Mouse (Mus musculus): Measurements from ENCODE around the gene Trarg1.

Gene Trarg1

DNA sequence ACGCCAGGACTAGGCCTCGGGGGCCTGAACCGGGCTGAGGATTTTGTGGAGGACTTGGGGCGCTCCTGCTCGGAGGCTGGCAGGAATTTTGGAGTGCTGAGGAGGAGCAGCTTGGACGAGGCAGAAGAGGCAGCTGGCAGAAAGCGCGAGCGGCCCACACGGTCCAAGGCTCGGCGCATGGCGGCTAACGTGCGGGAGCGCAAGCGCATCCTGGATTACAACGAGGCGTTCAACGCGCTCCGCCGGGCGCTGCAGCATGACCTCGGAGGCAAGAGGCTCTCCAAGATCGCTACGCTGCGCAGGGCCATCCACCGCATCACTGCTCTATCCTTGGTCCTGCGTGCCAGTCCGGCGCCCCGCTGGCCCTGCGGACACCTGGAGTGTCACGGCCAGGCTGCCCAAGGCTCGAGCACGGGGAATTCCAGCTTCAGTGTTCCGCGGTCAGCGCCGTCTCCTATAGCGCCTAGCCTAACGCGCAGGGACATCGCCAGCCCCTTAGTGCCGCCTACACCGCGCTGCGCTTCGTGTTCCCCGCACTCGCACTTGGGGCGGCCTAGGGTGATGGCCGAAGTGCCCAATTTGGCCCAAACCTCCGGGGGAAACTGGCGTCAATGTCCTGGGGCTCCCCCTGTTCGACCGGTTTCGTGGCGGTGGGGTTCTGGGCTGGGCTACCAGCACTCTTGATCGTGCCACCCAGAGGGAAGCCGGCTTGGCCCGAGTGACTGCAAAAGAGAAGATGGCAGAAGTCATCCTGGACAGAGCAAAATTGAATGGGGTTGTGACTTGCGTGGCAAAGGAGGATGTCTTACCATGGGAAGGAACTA, 6.8 kb upstream of the Trarg1 start:
- DNase-seq (ENCODE audit: low read depth in 1 of 2, low spot score in 2 of 2), result no peak

DNA sequence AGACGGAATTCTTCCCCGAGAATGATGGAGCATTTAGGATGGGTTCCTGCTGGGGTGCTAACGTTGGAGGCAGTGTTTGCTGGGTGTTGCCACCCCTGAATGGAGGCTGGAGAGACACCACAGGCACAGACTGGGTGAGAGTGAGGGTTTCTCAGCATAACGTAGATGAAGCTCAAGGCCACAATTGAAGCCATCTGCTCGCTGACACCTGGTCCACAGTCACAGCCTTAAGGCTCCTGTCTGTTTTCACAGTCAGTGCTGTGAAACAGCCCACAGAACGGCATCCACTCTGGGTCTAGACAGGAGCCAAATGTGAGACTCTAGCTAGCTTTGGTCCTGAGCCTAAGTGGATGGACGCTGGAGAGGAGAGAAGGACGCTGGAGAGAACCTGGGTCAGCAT, 5.4 kb upstream of the Trarg1 start:
- DNase-seq (ENCODE audit: low read depth in 1 of 2, low spot score in 2 of 2), result no peak

DNA sequence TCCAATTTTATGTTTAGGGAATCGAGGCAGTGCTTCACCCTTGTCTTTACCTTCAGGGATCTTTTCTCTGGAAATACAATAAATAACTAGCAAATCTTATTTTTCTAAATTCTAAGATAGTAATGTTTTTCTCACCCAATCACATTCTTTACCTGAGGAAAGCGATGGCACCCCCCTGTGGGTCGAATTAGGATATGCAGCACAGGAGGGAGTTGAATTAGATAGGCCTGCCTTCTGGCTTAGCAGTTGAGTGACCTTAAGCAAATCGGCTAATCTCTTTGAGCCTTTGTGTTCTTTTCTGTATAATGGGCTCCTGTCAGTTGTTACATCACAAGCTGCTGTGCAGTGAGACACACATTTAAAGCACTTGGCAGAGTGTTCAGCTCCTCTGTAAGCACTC, 4.9 kb upstream of the Trarg1 start:
- no peak for DNase-seq (ENCODE audit: low read depth in 1 of 2, low spot score in 2 of 2)

DNA sequence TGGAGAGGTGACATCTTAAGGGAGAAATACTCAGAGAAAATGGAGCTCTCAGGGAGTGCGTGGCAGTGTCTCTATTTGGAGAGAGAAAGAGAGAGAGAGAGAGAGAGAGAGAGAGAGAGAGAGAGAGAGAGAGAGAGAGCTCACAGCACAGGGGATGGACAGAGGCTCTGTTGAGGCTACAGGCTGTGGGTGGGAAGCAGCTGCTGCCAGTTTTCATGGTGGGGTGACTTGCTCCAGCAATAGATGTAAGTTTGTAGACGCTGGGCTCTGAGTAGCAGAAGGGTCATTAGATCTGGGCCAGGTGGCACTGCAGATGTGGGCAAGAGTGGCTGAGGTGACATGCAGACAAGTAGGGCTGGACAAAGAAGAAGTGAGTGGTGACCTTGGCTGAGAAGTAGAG, 6.0 kb downstream of the Trarg1 start:
- DNase-seq (ENCODE audit: low read depth in 1 of 2, low spot score in 2 of 2), result no peak

DNA sequence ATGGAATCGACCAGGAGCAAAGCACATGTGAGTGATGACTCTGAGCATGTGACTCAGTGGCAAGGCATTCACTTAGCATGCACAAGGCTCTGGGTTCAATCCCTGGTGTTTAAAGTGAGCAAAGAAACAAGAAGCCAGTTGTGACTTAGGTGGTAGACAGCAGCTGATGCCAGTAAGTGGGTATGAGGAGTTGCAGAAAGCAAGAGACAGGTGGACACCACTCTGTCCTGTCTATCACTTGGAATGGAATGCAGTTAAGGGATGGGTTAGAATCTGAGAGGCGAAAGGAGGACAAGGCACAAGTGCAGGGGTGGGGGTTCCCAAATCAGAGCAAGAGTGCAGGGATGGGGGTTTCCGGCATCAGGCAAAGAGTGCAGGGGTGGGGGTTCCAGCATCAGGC, 12.5 kb downstream of the Trarg1 start:
- DNase-seq (ENCODE audit: low read depth in 1 of 2, low spot score in 2 of 2), result no peak

DNA sequence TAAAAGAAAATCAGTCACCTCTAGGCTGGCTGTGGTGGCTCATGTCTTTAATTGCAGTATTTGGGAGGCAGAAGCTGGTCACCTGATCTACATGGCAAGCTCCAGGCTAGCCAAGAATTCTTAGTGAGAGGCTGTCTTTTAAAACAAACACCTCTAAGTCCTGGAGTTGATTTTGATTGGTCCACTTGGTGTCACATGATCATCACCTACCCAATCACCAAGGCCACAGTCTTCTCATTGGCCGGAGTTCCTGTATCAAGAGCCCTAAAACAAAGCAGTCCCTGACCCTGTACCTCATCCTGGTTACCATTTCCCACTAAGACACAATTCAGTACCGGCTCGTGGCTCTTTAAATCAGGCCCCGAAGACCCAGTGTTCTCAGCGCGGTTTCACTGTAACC, 16.2 kb downstream of the Trarg1 start:
- no peak for DNase-seq (ENCODE audit: low read depth in 1 of 2, low spot score in 2 of 2)

DNA sequence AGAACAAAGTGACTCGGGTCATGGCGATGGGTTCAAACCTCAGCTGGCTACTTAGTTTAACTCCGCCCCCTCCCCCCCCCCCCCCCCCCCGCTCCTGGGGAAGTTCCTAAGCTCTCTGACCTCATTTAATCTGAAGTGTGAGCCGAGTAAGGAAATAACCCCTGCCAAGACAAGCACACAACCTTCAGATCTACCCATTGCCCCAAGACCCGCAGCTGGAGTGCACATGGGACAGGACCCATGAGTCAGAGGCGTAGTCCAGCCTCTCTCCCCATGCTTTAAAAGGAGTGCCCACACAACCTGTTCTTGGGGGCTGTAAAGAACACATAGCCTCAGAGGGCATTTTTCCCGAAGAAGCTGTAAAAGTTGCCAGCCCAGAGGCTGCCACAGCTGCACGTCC, 20.0 kb downstream of the Trarg1 start:
- no peak for DNase-seq (ENCODE audit: low read depth in 1 of 2, low spot score in 2 of 2)

DNA sequence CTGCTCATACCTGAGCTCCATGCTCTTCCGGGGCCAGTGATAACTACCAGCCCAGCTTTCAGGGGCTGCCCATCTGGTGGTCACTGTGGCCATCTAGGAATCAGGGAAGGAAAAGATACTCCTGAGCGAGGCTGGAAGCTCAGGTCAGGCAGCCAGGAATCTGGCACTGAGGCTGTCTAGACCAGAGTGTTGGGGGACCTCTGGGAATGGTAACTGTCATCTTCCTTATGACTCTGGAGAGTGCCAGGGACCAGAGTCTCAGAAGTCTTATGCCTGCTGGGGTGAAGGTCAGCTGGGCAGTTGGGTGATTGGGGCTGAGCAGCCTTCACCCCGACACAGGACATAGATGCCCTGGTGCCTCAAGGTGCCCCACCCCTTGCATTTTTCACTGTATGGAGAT, 28.0 kb downstream of the Trarg1 start:
- DNase-seq (ENCODE audit: low read depth in 1 of 2, low spot score in 2 of 2), result no peak

DNA sequence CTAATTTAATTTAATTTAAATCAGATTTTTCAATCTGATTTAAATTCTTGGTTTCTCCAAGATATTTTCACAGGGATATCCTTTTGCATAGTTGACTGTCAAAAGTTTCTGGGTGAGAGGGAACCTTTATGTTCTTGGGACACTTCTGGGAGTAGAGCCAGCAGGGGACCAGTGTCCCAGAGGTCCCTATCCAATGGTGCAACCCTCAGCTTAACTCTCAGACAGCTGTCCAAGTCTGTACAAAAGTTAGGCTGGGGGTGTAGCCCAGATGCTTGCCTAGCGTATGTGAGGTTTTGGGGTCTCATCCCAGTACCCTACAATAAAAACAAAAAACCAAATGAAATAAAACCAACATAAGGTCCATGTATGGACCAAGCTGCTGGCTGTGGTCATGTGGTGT, 28.5 kb downstream of the Trarg1 start:
- DNase-seq (ENCODE audit: low read depth in 1 of 2, low spot score in 2 of 2), result no peak

DNA sequence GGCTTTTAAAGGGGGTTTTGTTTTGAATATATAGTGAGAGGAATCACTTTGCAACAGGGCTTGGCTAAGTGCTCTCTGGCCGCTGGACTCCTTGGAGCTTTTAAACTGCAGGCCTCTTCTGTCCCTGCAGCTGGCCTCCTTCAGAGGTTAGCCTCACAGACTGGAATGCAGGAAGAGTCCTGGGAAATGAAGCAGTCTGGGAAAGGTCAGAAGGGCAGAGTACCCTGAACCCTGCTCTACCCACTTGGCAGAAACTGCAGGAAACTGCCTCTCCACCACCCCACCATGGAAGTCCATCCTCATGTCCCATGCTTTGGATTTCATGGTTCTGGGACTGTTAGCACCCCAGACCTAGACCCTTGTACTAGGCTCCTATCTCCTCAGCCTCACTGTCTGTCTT, 29.3 kb downstream of the Trarg1 start:
- no peak for DNase-seq (ENCODE audit: low read depth in 1 of 2, low spot score in 2 of 2)

DNA sequence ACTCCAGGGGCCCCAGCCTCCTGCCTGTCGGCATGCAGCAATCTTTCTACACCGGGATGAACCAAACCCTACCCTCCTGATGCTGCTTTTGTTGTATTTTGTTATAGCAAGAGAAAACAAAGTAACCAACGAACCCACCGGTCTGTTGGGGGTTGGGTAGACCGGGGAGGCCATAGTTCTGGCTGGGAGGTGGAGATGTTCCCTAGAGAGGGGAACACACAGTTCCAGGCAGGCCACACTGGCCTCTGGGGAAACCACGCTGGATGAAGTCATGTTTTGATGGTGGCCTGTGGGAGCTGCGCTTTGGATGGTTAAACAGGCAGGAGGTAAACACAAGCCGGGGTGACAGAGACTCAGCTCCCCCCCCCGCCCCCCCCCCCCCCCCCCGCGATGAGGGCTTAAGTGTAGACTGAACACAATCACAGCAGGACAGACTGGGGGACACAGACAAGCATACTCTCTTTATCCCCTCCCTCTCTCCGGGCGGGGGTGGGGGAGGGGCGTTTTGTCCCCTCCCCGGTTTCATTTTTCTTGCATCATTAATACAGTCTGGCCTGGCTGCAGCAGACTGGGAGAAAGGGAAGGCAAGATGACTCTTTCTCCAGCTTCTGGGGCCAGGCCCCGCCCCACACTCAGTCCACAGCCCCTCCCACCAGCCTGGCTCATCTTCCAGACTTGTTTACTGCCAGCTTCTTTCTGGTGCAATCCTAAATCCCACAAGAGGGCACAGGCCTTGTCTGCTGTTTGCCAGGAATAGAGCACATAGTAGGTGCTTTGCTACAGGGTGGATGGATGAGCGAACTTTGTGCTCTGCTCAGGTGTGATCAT, 30.2 kb downstream of the Trarg1 start:
- no peak for DNase-seq (ENCODE audit: low read depth in 1 of 2, low spot score in 2 of 2)

DNA sequence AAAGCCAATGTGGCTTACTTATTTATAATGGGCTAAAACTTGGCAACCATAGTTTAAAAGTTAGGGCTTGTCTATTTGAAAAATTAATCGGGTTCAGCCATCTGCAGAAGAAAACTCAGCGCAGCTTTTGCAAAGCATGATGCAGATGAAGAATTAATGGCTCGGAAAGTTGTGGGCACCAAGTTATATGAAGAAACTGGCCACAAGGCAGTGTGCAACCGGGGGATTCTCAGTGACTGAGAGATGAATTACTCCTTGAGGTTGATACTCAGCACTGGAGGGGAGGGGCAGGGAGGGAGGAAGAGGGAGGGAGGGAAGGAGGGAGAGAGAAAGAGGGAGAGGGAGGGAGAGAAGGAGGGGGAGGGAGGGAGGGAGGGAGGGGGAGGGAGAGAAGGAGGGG, 37.4 kb downstream of the Trarg1 start:
- DNase-seq (ENCODE audit: low read depth in 1 of 2, low spot score in 2 of 2), result no peak

DNA sequence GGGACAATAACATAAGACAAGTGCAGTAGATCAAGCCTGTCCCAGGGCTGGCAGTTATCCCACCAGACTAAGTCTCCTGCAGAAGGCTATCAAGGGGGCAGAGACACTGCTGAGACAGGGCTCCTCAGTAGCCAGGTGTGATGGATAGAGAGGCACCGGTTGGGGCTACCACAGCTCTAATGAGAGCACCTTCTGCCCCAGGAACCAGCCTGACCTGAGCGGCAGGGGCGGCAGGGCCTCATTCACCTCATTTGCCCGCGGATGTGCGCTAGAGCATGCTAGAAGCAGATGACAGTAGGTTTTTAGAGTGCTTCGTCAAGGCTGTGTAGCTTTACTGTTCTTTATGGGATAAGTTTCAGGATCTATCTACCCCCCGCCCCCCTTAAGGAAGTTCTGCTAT, 44.3 kb downstream of the Trarg1 start:
- DNase-seq (ENCODE audit: low read depth in 1 of 2, low spot score in 2 of 2), result no peak

DNA sequence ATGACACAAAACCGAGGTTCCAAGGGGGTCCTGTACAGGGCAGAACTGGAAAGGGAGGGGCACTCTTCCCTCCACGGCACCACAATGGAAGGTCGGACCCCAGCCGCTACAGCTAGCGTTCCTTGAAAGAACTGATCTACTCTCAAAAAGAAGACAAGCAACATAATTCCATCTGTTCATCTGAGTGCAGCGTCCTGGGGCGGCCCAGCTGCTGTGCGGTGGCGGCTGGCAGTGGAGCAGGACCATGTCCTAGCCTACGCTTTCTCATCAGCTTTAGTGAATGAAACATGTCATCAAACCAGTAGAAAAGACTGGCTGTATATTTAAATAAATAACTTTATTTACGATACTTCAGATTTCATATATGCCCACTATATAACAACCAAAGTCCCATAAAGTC, 48.5 kb downstream of the Trarg1 start:
- no peak for DNase-seq (ENCODE audit: low read depth in 1 of 2, low spot score in 2 of 2)

DNA sequence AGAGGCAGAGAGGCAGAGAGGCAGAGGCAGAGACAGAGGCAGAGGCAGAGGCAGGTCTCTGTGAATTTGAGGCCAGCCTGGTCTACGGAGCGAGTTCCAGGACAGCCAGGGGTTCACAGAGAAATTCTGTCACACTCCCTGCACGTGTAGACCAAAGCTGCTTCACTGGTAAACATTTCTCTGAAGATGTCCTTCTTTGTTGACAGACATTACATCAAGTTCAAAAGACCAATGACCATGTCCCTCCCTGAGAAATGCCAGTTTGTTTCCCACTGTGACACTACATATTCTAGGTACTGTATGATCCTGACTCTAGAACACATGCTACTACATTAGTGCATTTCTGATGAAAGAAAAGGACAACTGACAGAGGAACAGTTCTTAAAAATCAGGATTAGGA, 51.0 kb downstream of the Trarg1 start:
- DNase-seq (ENCODE audit: low read depth in 1 of 2, low spot score in 2 of 2), result no peak

DNA sequence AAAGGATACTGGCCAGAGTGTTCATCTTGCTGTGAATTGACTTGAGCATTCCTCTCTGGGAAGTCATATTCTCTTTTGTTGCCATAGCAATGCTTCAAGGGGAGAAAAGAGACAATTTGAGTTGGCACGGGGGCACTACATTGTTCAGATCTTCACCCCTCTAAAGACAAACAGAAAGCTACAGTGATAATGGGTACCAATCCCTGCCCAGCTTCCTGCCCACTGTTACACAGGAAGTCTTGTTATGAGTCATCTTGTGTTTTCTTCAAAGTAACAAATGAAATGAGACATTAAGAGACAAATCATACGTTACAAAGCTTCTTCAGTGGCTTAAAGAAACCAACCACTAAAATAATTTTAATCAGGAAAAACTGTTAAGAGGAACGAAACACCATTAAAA, 55.0 kb downstream of the Trarg1 start:
- no peak for DNase-seq (ENCODE audit: low read depth in 1 of 2, low spot score in 2 of 2)

DNA sequence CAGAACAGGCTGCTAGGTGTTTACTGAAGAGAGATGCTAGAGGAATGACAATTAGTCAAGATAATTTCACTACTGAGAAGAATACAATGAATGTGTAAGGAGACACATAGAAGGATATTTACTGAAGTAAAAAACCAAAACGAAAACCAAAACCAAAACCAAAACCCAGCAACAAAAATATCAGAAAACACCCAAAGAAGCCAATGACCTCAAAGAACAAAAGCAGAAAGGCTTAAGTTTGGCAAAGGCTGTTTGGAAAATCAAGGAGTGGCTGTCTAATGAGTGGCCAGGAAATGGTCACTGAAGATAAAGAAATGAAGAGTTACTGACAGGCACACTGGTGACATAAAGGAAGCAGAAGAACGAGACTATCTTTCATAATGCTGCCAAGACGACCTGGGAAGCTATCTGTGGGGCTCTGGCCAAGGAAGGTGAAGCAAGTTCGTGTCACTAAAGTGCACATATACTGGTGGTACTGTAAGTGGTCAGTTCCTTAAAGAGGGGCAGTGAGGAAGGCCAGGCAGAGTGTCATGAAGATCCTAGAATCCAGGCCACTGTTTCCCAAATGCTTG, 56.2 kb downstream of the Trarg1 start:
- no peak for DNase-seq (ENCODE audit: low read depth in 1 of 2, low spot score in 2 of 2)

DNA sequence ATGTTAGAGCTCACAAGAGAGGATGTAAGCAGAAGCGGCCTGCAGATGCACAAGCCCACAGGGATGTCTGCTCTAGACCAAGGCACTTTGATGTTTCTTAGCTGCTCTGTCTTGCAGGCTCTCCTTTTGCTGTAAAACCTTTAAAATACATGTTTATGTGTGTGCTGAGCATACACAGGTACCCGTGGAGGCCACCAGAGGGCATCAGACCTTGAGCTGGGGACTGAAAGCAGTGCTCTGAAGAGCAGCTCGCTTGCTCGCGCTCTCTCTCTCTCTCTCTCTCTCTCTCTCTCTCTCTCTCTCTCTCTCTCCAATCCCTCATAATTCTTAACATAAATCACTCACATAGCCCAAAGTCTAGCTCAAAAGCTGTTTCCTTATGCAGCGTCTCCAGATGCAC, 59.5 kb downstream of the Trarg1 start:
- no peak for DNase-seq (ENCODE audit: low read depth in 1 of 2, low spot score in 2 of 2)

DNA sequence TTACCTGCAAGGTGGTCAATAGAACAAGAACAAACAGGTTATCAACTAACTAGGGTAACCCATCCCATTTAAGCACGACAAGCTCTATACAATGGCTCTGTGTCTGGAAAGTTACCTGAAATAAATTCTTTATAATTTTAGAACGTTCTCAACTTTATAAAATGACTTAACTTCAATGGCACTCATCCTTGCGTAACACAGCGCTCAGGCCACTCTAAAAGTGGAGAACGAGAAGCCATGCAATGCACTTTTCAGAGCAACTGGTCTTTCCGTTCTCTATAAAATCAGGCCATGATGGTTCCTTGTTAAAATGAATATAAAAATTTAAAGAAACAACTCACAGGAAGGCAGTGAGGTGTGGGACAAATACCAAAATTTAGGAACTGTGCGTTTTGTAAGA, 62.9 kb downstream of the Trarg1 start:
- no peak for DNase-seq (ENCODE audit: low read depth in 1 of 2, low spot score in 2 of 2)

DNA sequence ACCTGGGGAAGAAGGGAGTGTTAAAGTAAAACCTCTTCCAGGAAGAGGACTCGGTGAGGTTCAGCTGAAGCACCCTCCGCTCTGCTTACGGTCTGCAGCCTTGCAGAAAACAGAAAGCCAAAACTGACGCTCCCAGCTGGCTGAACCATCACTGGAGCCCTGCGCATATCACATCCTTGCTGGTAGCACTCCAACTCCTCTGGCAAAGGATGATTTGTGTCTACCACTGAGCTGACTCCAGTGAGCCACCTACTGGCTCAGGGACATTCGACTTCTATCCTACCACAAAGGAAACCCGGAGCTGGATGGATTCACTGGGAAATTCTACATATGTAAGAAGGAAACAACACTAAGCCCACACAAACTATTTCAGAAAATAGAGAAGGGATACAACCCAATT, 64.9 kb downstream of the Trarg1 start:
- DNase-seq (ENCODE audit: low read depth in 1 of 2, low spot score in 2 of 2), result no peak

DNA sequence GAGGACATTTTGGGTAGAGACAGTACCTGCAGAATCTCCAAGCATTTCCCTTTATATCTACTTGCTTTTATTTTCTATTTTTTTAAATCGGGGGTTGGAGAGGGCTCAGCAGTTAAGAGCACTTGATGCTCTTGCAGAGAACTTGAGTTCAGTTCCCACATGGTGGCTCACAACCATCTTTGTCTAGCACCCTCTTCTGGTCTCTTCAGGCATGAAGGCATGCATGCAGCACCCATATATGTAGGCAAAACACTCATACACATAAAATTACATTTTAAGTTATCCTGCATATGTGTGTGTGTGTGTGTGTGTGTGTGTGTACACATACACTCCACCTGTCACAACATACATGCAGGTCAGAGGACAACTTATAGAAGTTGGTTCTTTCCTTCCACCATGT, 66.3 kb downstream of the Trarg1 start:
- no peak for DNase-seq (ENCODE audit: low read depth in 1 of 2, low spot score in 2 of 2)
